Mouse (Mus musculus) olfactory bulb, adult 2 months (tissue): ENCODE data around the gene Dusp22. TPM values are rescaled to one million over a fixed set of nuclear protein-coding genes. Genes with fewer than 3 reads are reported as not detected.

ENCODE experiments used
- H3K27ac ChIP-seq: fragments of 200-500 bp; 2 replicates; pipeline ENCODE4 v1.5.1; 2012; ENCODE audit warnings: low read depth, low read length; ENCODE audit not compliant: insufficient read depth
- H3K4me1 ChIP-seq: fragments of 200-500 bp; 2 replicates; pipeline ENCODE4 v1.6.1; 2012; ENCODE audit warnings: low read length; ENCODE audit not compliant: control insufficient read depth, insufficient read depth
- H3K4me3 ChIP-seq: fragments of 200-500 bp; 2 replicates; pipeline ENCODE4 v1.5.1; 2012; ENCODE audit warnings: mild to moderate bottlenecking, low read depth, low read length, moderate library complexity; ENCODE audit not compliant: insufficient read depth
- CTCF ChIP-seq: fragments of 200-500 bp; IDR thresholded peaks from 2 replicates; pipeline ENCODE4 v1.5.1; 2012; ENCODE audit warnings: low read depth, mild to moderate bottlenecking, low read length, moderate library complexity; ENCODE audit not compliant: insufficient read depth
- POLR2A ChIP-seq: fragments of 200-500 bp; IDR thresholded peaks from 2 replicates; pipeline ENCODE4 v1.6.1; 2012; ENCODE audit warnings: mild to moderate bottlenecking, low read depth, low read length, moderate library complexity; ENCODE audit not compliant: insufficient read depth
- WGBS: fragments of 180-500 bp; shearing (Covaris S2); methylation state at CpG from one replicate; pipeline ENCODE4 v1.1.7; 2018; 5-methylcytosine and 5-hydroxymethylcytosine counted together
- polyA plus RNA-seq: library from polyadenylated mRNA; stranded (reverse); fragments of >200 nt; gene quantifications from 2 replicates; pipeline ENCODE4 v1.2.4, GENCODE M21; 2012; ENCODE audit warnings: low replicate concordance; ENCODE audit not compliant: missing spikeins, insufficient read depth, insufficient read length

The Dusp22 gene
- polyA plus RNA-seq, 1 experiment = not detected

DNA sequence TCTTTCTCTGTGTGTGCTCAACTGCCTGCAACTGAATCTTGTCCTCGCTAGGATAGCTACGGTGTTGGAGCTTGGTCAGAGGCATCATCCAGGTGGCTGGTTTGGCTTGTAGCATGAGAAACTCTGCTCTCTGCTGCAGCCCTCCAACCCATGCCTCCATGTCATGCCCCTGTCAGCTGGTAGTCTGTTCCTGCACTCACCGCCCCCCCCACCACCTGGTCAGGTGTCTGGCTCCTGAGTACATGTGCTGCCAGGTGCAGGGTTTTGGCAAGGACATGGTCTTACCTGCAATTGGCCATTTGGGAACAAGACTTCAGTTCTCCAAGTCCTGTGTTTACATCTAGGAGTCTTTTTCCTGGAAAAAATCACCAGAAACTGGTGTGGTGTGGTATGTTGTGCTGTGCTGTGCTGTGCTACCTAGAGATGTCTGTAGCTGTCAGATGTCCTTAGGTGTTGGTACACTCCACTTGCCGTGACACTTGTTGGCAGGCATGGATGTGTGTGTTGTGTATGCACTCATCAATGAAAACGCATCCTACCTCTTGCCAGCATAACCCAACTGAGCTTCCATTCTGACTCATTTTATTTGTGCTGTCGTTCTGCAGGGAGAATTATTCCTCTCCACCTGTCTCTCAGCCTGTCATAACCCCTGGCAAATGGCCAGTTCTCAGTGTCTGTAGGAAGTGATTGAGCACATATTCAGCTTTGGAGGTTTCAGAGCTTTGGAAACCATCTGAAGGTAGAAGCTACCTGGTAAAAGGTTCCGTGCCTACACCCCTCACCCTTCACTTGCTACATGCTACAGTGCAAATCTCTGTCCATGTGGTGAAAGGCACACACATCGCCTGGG, 44.7 kb downstream of the Dusp22 start:
- 88% methylated on average over 8 of the region's 8 CpGs for WGBS
- no peaks in the 10 kb centered on the region for H3K4me1 ChIP-seq
- no peak overlapping the region for H3K27ac ChIP-seq
- H3K4me3 ChIP-seq = no peak overlapping the region
- no peak for TF ChIP-seq CTCF
- TF ChIP-seq POLR2A = no peak

DNA sequence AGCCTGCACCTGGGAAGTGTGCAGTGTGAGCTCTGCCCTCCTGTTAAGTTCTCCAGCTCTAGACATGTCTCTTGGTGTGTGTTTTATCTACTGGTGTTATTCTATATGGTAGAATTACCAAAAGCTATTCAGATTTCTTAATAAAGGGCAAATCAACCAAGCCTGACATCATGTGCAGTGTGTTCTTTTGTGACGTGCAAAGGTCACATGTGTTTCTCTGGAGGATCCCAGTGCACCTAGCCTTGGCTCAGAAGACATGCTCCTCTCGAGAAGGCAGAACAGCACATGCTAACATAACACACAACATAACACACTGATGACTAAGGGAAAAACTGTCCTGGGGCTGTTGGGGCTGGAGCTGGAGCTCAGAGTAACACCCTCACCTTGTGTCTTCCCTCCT, 51.3 kb downstream of the Dusp22 start:
- WGBS = 84% methylated on average over 2 of the region's 2 CpGs
- no peak overlapping the region for H3K27ac ChIP-seq
- no peaks in the 10 kb centered on the region for H3K4me1 ChIP-seq
- no peak overlapping the region for H3K4me3 ChIP-seq
- TF ChIP-seq POLR2A = no peak
- no peak for TF ChIP-seq CTCF

DNA sequence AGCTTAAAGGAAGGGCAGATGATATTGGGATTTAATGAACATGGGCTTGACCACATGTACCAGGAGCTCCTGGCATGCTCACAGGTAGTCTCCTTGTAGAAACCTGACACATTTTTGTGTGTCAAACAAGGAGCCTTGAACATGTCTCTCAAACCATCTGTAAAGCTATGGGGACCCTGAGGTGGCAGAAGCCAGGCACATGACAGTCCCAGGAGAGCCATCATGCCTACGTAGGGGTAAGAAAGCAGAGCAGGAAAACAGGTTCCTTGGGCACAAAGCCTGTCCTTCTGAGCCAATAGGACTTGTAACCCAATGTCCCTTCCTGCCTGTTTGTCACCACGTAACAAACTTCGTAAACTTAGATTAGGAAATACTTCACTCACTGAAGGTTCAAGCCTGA, 51.9 kb downstream of the Dusp22 start:
- Histone ChIP-seq H3K4me1 (no peaks in the 10 kb centered on the region), H3K27ac (no peak overlapping the region), H3K4me3 (no peak overlapping the region)
- WGBS = 98% methylated on average over 3 of the region's 3 CpGs
- TF ChIP-seq POLR2A (no peak), CTCF (no peak)

DNA sequence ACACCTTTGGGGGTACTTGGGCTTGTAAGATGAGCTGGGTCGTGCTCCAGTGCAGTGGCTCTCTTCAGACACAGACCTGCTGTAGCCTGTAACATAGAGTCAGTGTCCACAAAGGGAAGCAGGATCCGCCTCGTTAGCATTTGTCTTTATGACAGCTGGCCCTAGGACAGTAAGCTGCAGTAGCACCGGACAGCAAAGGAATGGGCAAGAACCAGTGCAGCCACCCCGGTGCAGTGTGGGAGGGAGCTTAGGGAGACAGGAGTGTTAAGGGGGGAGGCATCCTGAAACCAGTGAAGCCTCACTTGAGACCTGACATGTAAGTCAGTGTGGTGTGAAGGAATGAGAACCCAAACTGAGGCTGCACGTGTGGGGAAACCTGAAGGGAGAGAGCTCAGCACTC, 52.5 kb downstream of the Dusp22 start:
- WGBS = 86% methylated on average over 6 of the region's 6 CpGs
- no peak overlapping the region for H3K4me3 ChIP-seq
- H3K4me1 ChIP-seq = no peaks in the 10 kb centered on the region
- TF ChIP-seq CTCF = no peak
- no peak for TF ChIP-seq POLR2A
- H3K27ac ChIP-seq = no peak overlapping the region

DNA sequence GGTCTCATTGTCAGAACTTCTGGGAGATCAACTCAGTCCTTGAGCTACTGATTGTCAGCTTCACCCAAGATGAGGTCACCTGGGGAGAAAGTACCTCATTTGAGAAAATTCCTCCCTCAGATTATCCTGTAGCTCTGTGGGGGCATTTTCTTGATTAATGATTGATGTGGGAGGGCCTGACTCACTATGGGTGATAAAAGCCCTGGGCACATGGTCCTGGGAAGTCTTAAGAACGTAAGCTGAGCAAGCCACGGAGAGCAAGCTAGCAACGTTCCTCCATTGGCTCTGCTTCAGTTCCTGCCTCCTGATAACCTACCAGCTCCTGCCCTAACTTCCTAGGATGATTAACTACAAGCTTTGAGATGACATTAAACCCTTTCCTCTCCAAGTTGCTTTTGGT, 53.8 kb downstream of the Dusp22 start:
- Histone ChIP-seq H3K4me3 (no peak overlapping the region), H3K27ac (no peak overlapping the region), H3K4me1 (no peaks in the 10 kb centered on the region)
- TF ChIP-seq CTCF = no peak
- no peak for TF ChIP-seq POLR2A
- 79% methylated on average over 3 of the region's 3 CpGs for WGBS

DNA sequence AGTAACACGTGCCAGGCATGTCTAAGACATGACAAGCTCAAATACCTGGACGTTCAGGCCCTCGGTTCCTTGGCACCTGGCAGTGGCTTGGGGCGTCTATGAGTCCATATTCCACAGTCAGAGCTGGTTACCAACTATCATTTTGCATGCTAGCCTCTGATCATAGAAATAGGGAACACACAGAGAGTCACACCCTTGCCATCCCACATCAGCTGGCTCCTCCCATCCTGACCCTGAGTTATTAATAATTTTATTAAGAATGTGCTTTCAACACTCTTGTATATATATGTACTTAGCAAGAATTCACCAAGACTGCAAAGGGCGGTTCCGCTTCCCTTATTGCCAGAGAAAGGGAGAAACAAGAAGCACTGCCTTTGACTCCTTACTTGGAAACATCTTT, 54.8 kb downstream of the Dusp22 start:
- TF ChIP-seq POLR2A (no peak), CTCF (no peak)
- H3K4me3 ChIP-seq = no peak overlapping the region
- no peaks in the 10 kb centered on the region for H3K4me1 ChIP-seq
- H3K27ac ChIP-seq = no peak overlapping the region
- WGBS = 91% methylated on average over 6 of the region's 6 CpGs

DNA sequence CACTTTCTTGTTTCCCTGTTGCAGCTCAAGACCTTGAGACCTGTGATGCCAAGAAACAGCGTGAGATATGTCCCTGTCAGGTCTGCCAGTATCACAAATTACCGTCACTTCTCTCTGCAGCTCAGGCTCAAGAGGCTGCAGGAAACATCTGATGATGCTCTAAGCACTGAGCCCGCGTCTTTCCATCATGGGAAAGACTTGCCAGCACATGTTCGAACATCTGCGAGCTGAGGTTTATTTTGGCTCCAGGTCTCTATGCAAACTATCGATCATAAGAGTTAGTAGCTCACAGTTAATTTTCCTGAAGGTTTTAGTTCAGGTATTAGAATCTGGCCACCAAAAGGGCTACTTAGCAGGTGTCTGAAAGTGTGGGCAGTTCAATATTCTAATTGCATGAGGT, 55.3 kb downstream of the Dusp22 start:
- Histone ChIP-seq H3K4me1 (no peaks in the 10 kb centered on the region), H3K27ac (no peak overlapping the region), H3K4me3 (no peak overlapping the region)
- 96% methylated on average over 7 of the region's 7 CpGs for WGBS
- TF ChIP-seq CTCF = no peak
- no peak for TF ChIP-seq POLR2A

DNA sequence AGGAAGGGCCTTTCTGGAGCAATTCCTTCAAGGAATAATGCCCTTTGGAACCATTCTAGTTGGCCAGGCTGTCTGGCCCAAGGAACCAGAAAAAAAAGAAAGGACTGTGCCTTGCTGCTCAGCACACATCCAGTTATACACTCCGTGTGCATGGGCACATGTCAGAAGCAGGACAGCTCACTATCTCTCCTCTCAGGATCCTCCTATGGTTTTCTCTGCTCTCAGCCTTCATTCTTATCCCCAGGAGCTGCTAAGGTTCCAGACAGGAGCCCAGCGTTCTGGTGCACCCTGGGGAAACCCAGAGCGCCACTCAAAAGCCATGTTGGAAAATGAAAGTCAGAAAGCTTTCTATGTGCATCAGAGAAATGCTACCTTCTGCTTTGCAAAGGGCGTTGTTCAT, 55.8 kb downstream of the Dusp22 start:
- Histone ChIP-seq H3K4me1 (no peaks in the 10 kb centered on the region), H3K27ac (no peak overlapping the region), H3K4me3 (no peak overlapping the region)
- 92% methylated on average over 4 of the region's 4 CpGs for WGBS
- TF ChIP-seq POLR2A = no peak
- no peak for TF ChIP-seq CTCF

DNA sequence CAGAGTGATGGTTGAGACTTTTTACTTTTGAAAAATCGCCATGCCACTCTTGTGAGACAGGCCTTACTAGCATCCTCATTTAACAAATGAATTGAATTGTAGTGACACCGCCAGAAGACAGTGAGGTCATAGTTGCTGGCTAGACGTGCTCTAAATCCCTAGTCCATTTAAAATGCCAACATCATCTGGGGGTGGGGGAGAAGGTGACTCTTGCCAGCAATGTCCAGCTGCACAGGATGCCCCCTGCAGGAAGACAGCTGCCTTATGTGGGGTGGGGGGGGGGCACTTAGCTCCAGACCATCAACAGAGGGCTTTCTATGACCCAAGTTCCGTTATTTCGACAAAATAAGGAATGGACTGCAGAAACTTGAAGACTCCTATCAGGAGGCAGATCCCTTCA, 56.8 kb downstream of the Dusp22 start:
- Histone ChIP-seq H3K4me3 (no peak overlapping the region), H3K27ac (no peak overlapping the region), H3K4me1 (no peaks in the 10 kb centered on the region)
- whole genome bisulfite sequencing = 67% methylated on average over 5 of the region's 5 CpGs
- TF ChIP-seq CTCF (no peak), POLR2A (no peak)
